ENCODE assay signal across 19 mouse cellular contexts in genomic region chr7:74399729-74400128, GRCm38 (mm10).
A peak's percentile ranks its signal among the peaks of the same experiment; 100 is the strongest.
DNase-seq lines count a peak whose midpoint lies in the region; ATAC-seq lines count a peak whose summit lies in the region.
"Had no signal": no experiment of that assay in that cellular context is flagged by ENCODE, and none has a peak within 500 bp of the region (broad histone marks: within the 10 kb centered on the region; RNA-seq: fewer than 3 reads in every experiment).

No protein-coding gene starts in this region.

- no peaks in the 10 kb centered on the region for H3K27me3 ChIP-seq in kidney, embryonic 16.5 days (ENCODE audit: insufficient read depth, low read length)
- H3K27me3 ChIP-seq: liver, embryonic 13.5 days; lung, embryonic 15.5 days; Patski had no signal

- DNase-seq in left cerebral cortex, postnatal 4 days = peak; percentile 45
- DNase-seq in left cerebral cortex, postnatal 25 days (ENCODE audit: low spot score in 2 of 2) = no peak
- DNase-seq in cerebellum, adult 9-10 months = peak; percentile 86
- no peak for DNase-seq in ovary, postnatal 14 days (ENCODE audit: low spot score)
- no peak for DNase-seq in layer of hippocampus, postnatal 10 days (ENCODE audit: low spot score in 2 of 2)
- DNase-seq in adrenal gland, adult 2 months = no peak
- DNase-seq: adrenal gland, postnatal 10 days; gastrocnemius, postnatal 10 days; layer of hippocampus, adult 9-11 months; liver, embryonic 13.5 days had no signal

- no peak for ATAC-seq in kidney, embryonic 16.5 days (ENCODE audit: low FRiP score, low TSS enrichment)
- ATAC-seq: forebrain, embryonic 14.5 days; hindbrain, embryonic 16.5 days; intestine, postnatal 0 days; Patski had no signal

- WGBS in kidney, embryonic 16.5 days = 86% methylated on average over 6 of the region's 6 CpGs

- peak overlapping the region; percentile 52; the same call in 1 of the 2 replicates for H3K27ac ChIP-seq in kidney, embryonic 16.5 days (ENCODE audit: low read length)
- H3K27ac ChIP-seq: limb, embryonic 13.5 days; liver, embryonic 13.5 days; lung, embryonic 15.5 days; stomach, postnatal 0 days had no signal

- H3K4me2 ChIP-seq in kidney, embryonic 16.5 days (replicated peaks; ENCODE audit: low read depth, low read length) = no peak overlapping the region
- H3K4me2 ChIP-seq: limb, embryonic 13.5 days; liver, embryonic 13.5 days; lung, embryonic 15.5 days; midbrain, embryonic 11.5 days had no signal

- no peaks in the 10 kb centered on the region; the same call in 1 of the 2 replicates for H3K4me1 ChIP-seq in kidney, embryonic 16.5 days (ENCODE audit: insufficient read depth, low read length)
- H3K4me1 ChIP-seq: liver, embryonic 13.5 days; lung, embryonic 15.5 days had no signal

- intact Hi-C loops in left cerebral cortex, postnatal 4 days (cut with DNase I) = no loop called here
- intact Hi-C loops in left cerebral cortex, postnatal 25 days (cut with DNase I) = no loop called here

- H3K9ac ChIP-seq in kidney, embryonic 16.5 days (replicated peaks; ENCODE audit: low read length) = no peak overlapping the region
- H3K9ac ChIP-seq: limb, embryonic 13.5 days; liver, embryonic 13.5 days; lung, embryonic 15.5 days had no signal

- no peak overlapping the region for H3K4me3 ChIP-seq in kidney, embryonic 16.5 days (ENCODE audit: low read length)
- H3K4me3 ChIP-seq: limb, embryonic 13.5 days; liver, embryonic 13.5 days; lung, embryonic 15.5 days had no signal

- no peaks in the 10 kb centered on the region for H3K9me3 ChIP-seq in kidney, embryonic 16.5 days (ENCODE audit: low read length)
- H3K9me3 ChIP-seq: limb, embryonic 13.5 days; liver, embryonic 13.5 days; lung, embryonic 15.5 days had no signal

- H3K36me3 ChIP-seq in kidney, embryonic 16.5 days (ENCODE audit: insufficient read depth, low read length) = no peaks in the 10 kb centered on the region
- H3K36me3 ChIP-seq: limb, embryonic 13.5 days; liver, embryonic 13.5 days; lung, embryonic 15.5 days had no signal

Comparison
In these comparisons a context has a peak if more than half of its experiments do, and no peak if none do; other contexts are left out.
1. DNase-seq: peak in left cerebral cortex, postnatal 4 days (single experiment) and cerebellum, adult 9-10 months (single experiment); none in left cerebral cortex, postnatal 25 days (0 of 2), ovary, postnatal 14 days (single experiment), layer of hippocampus, postnatal 10 days (0 of 2) and adrenal gland, adult 2 months (single experiment).